Mouse (Mus musculus): ENCODE data around the gene Fam13a. TPM values are rescaled to one million over a fixed set of nuclear protein-coding genes. Genes with fewer than 3 reads are reported as not detected.

Fam13a gene
- polyA plus RNA-seq, 1 experiment from 2014 or later, result 7.4 TPM

GRCm38 (mm10) chr6:58989149-58989548 is 35.2 kb downstream of the Fam13a start:
- Histone ChIP-seq H3K4me1 (no peaks in the 10 kb centered on the region), H3K27ac (no peak overlapping the region), H3K9ac (no peak overlapping the region), H3K4me3 (no peak overlapping the region), H3K27me3 (no peaks in the 10 kb centered on the region), H3K36me3 (no peaks in the 10 kb centered on the region), H3K4me2 (replicated peaks) (no peak overlapping the region), H3K9me3 (no peaks in the 10 kb centered on the region)
- no peak for ATAC-seq (ENCODE audit: low FRiP score, low read depth)
- 72% methylated on average over 3 of the region's 3 CpGs for WGBS

- H3K27me3 ChIP-seq, result no peaks in the 10 kb centered on the region
- no peak overlapping the region for H3K4me2 ChIP-seq (replicated peaks)
- no peaks in the 10 kb centered on the region for H3K4me1 ChIP-seq
- no peak for ATAC-seq (ENCODE audit: low FRiP score, low read depth)
- H3K36me3 ChIP-seq, result no peaks in the 10 kb centered on the region
- WGBS, result 86% methylated on average over 2 of the region's 2 CpGs
- no peak overlapping the region for H3K27ac ChIP-seq
- H3K9ac ChIP-seq, result no peak overlapping the region
- H3K4me3 ChIP-seq, result no peak overlapping the region
- H3K9me3 ChIP-seq, result no peaks in the 10 kb centered on the region
Measured at GRCm38 (mm10) chr6:58988706-58989105, 35.6 kb downstream of the Fam13a start.

- no peak overlapping the region for H3K4me3 ChIP-seq
- ATAC-seq (ENCODE audit: low FRiP score, low read depth), result no peak
- WGBS, result 87% methylated on average over 5 of the region's 5 CpGs
- H3K9ac ChIP-seq, result no peak overlapping the region
- H3K27ac ChIP-seq, result no peak overlapping the region
- no peak overlapping the region for H3K4me2 ChIP-seq (replicated peaks)
- no peaks in the 10 kb centered on the region for H3K4me1 ChIP-seq
- no peaks in the 10 kb centered on the region for H3K36me3 ChIP-seq
- no peaks in the 10 kb centered on the region for H3K27me3 ChIP-seq
- no peaks in the 10 kb centered on the region for H3K9me3 ChIP-seq
Measured at GRCm38 (mm10) chr6:58987166-58987565, 37.2 kb downstream of the Fam13a start.

DNA sequence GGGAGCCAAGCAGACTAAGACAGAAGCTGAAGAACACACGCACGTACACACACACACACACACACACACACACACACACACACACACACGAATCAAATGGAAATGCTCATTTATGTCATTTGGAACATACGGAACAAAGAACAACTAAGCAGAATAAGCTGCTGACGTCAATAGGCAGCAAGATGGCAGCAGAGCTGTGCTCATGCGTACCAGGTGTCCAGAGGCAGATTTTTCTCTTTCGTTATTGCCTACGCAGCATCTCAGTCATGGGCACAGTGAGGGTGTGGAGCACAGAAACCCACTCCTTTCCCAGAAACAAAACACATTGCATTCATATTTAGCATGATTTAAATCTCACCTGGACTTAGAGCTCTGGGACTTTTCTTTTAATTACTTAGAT is 39.2 kb downstream of the Fam13a start:
- no peak overlapping the region for H3K27ac ChIP-seq
- no peak for ATAC-seq (ENCODE audit: low FRiP score, low read depth)
- 84% methylated on average over 8 of the region's 8 CpGs for whole genome bisulfite sequencing

GRCm38 (mm10) chr6:58975249-58975648 is 49.1 kb downstream of the Fam13a start:
- 57% methylated on average over 2 of the region's 2 CpGs for WGBS
- H3K4me1 ChIP-seq, result no peaks in the 10 kb centered on the region
- H3K36me3 ChIP-seq, result no peaks in the 10 kb centered on the region
- H3K27me3 ChIP-seq, result no peaks in the 10 kb centered on the region
- no peak overlapping the region for H3K4me3 ChIP-seq
- H3K27ac ChIP-seq, result no peak overlapping the region
- no peaks in the 10 kb centered on the region for H3K9me3 ChIP-seq
- no peak overlapping the region for H3K4me2 ChIP-seq (replicated peaks)
- no peak for ATAC-seq (ENCODE audit: low FRiP score, low read depth)
- no peak overlapping the region for H3K9ac ChIP-seq

More for the DNA sequence above, 39.2 kb downstream of the Fam13a start:
- Histone ChIP-seq H3K9me3 (no peaks in the 10 kb centered on the region), H3K9ac (no peak overlapping the region), H3K36me3 (no peaks in the 10 kb centered on the region), H3K4me1 (no peaks in the 10 kb centered on the region), H3K4me2 (replicated peaks) (no peak overlapping the region), H3K4me3 (no peak overlapping the region), H3K27me3 (no peaks in the 10 kb centered on the region)

GRCm38 (mm10) chr6:58974428-58974827 is 49.9 kb downstream of the Fam13a start:
- Histone ChIP-seq H3K4me2 (replicated peaks) (no peak overlapping the region), H3K36me3 (no peaks in the 10 kb centered on the region), H3K4me1 (no peaks in the 10 kb centered on the region), H3K27ac (no peak overlapping the region), H3K9me3 (no peaks in the 10 kb centered on the region), H3K9ac (no peak overlapping the region), H3K4me3 (no peak overlapping the region), H3K27me3 (no peaks in the 10 kb centered on the region)
- WGBS, result 83% methylated on average over 2 of the region's 2 CpGs
- ATAC-seq (ENCODE audit: low FRiP score, low read depth), result no peak

- no peaks in the 10 kb centered on the region for H3K36me3 ChIP-seq
- no peak overlapping the region for H3K4me3 ChIP-seq
- H3K27me3 ChIP-seq, result no peaks in the 10 kb centered on the region
- no peaks in the 10 kb centered on the region for H3K9me3 ChIP-seq
- H3K4me2 ChIP-seq (replicated peaks), result no peak overlapping the region
- H3K9ac ChIP-seq, result no peak overlapping the region
- no peaks in the 10 kb centered on the region for H3K4me1 ChIP-seq
- H3K27ac ChIP-seq, result no peak overlapping the region
- WGBS, result 93% methylated on average over 1 of the region's 1 CpGs
- ATAC-seq (ENCODE audit: low FRiP score, low read depth), result no peak
Measured at GRCm38 (mm10) chr6:58972873-58973272, 51.5 kb downstream of the Fam13a start.

GRCm38 (mm10) chr6:58968272-58968671 is 56.1 kb downstream of the Fam13a start:
- no peaks in the 10 kb centered on the region for H3K36me3 ChIP-seq
- no peak overlapping the region for H3K4me2 ChIP-seq (replicated peaks)
- H3K27ac ChIP-seq, result no peak overlapping the region
- H3K9ac ChIP-seq, result no peak overlapping the region
- no peaks in the 10 kb centered on the region for H3K9me3 ChIP-seq
- H3K4me1 ChIP-seq, result peaks cover 14% of the 10 kb centered on the region
- H3K4me3 ChIP-seq, result no peak overlapping the region
- 67% methylated on average over 3 of the region's 3 CpGs for WGBS
- no peaks in the 10 kb centered on the region for H3K27me3 ChIP-seq
- ATAC-seq (ENCODE audit: low FRiP score, low read depth), result no peak

GRCm38 (mm10) chr6:58965071-58965831 is 59.1 kb downstream of the Fam13a start:
- Histone ChIP-seq H3K4me3 (no peak overlapping the region), H3K9ac (no peak overlapping the region), H3K36me3 (no peaks in the 10 kb centered on the region), H3K27ac (no peak overlapping the region; the same call in 1 of the 2 replicates), H3K4me1 (peaks cover 14% of the 10 kb centered on the region), H3K9me3 (no peaks in the 10 kb centered on the region), H3K27me3 (no peaks in the 10 kb centered on the region), H3K4me2 (replicated peaks) (peak overlapping the region; percentile 45)
- no peak for ATAC-seq (ENCODE audit: low FRiP score, low read depth)
- WGBS, result 21% methylated on average over 12 of the region's 12 CpGs

- Histone ChIP-seq H3K4me1 (peaks cover 14% of the 10 kb centered on the region), H3K9ac (no peak overlapping the region), H3K4me2 (replicated peaks) (no peak overlapping the region), H3K27ac (no peak overlapping the region), H3K27me3 (no peaks in the 10 kb centered on the region), H3K9me3 (no peaks in the 10 kb centered on the region), H3K36me3 (no peaks in the 10 kb centered on the region), H3K4me3 (no peak overlapping the region)
- ATAC-seq (ENCODE audit: low FRiP score, low read depth), result no peak
Measured at GRCm38 (mm10) chr6:58964565-58964964, 59.8 kb downstream of the Fam13a start.

- Histone ChIP-seq H3K4me1 (peaks cover 14% of the 10 kb centered on the region), H3K9ac (no peak overlapping the region), H3K9me3 (no peaks in the 10 kb centered on the region), H3K4me2 (replicated peaks) (no peak overlapping the region), H3K27ac (no peak overlapping the region), H3K4me3 (no peak overlapping the region), H3K36me3 (no peaks in the 10 kb centered on the region), H3K27me3 (no peaks in the 10 kb centered on the region)
- WGBS, result 95% methylated on average over 2 of the region's 2 CpGs
- no peak for ATAC-seq (ENCODE audit: low FRiP score, low read depth)
Measured at GRCm38 (mm10) chr6:58964091-58964490, 60.3 kb downstream of the Fam13a start.

DNA sequence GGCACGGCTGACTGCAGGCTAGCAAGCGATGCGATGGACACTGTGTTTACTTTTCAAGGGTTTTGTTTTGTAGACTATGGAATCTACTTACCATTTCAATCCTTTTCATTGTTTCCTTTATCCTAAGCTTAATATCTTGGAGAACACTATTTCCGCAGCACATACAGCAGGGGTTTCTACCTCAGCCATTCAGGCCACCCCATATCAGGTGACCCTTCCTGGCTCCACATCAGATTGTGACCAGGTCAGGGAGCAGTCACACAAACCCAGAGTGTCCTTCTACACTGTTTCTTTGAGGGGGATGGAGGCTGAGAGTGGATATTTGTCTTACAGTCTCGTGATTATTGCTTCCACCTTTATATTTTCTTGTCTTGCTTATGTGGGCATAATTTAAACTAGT is 61.7 kb downstream of the Fam13a start:
- Histone ChIP-seq H3K36me3 (no peaks in the 10 kb centered on the region), H3K9ac (no peak overlapping the region)

GRCm38 (mm10) chr6:58960523-58960922 is 63.8 kb downstream of the Fam13a start:
- Histone ChIP-seq H3K9me3 (no peaks in the 10 kb centered on the region), H3K27me3 (no peaks in the 10 kb centered on the region), H3K4me3 (no peak overlapping the region), H3K4me2 (replicated peaks) (no peak overlapping the region), H3K36me3 (no peaks in the 10 kb centered on the region), H3K27ac (no peak overlapping the region), H3K9ac (no peak overlapping the region), H3K4me1 (peaks cover 5% of the 10 kb centered on the region)
- ATAC-seq (ENCODE audit: low FRiP score, low read depth), result no peak
- 87% methylated on average over 2 of the region's 2 CpGs for WGBS

More for the DNA sequence above, 61.7 kb downstream of the Fam13a start:
- no peaks in the 10 kb centered on the region for H3K27me3 ChIP-seq
- 92% methylated on average over 5 of the region's 5 CpGs for WGBS
- no peaks in the 10 kb centered on the region for H3K9me3 ChIP-seq
- H3K27ac ChIP-seq, result no peak overlapping the region
- H3K4me1 ChIP-seq, result peaks cover 14% of the 10 kb centered on the region
- no peak overlapping the region for H3K4me2 ChIP-seq (replicated peaks)
- H3K4me3 ChIP-seq, result no peak overlapping the region
- ATAC-seq (ENCODE audit: low FRiP score, low read depth), result no peak

Measured in limb, embryonic 13.5 days (tissue).